Mouse (Mus musculus) frontal cortex, postnatal 10 days (tissue): ENCODE results near the gene Nup54.

Experiments
- DNase-seq, 2 experiments: peaks; one replicate each; pipeline ENCODE4 v3.0.0; 2022; ENCODE audit warnings: low spot score in 2 of 2, mixed read lengths in 1 of 2

Gene Nup54

DNA sequence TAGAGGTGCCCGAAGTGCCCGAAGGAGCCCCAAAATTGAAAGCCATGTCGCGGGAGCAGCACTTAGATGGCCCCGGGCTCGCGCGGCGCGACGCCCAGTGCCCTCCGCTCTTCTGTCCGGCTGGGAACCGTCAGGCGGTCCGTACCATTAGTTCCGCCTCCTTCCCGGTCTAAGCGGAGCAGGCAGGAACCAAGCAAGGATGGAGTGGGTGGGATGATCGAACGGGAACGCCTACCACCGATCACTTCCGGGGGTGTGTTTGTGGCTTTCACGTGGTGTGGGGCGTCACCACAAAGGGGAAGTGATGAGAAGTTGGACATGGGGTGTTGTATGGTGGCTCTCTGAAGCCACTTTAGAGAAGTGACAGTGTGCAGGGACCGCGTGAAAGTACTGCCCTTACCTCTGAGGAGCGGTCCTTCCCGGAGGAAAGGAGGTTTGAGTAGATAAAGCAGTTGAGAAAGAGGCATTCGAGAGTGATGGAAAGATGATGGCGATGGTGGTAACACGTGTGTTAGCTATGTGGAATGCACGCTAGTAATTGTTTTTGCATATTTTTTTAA, at the start of gene Nup54:
Gene Nup54 (minus strand): TSS at position 195 of the 560 bp plus-strand sequence.
- DNase-seq, result peak; percentile 96

DNA sequence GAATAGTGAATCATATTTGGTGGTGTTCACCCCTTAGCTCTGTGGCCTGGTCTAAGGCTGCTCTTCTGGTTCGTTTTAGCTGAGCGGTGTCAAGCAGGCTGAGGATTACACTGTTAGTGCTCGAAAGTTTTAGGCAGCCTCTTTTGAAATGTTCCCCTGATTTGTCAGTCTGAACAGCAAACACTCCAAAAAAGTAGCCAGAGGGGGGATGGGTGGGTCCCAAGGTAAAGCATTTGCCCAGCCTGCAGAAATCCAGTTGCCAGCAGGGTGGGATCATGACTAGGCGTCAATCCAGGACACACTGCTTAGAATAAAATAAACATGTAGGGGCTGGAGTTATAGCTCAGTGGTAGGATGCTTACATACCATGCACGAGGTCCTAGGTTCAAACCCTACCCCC, 37.8 kb upstream of the Nup54 start:
- DNase-seq, result no peak

DNA sequence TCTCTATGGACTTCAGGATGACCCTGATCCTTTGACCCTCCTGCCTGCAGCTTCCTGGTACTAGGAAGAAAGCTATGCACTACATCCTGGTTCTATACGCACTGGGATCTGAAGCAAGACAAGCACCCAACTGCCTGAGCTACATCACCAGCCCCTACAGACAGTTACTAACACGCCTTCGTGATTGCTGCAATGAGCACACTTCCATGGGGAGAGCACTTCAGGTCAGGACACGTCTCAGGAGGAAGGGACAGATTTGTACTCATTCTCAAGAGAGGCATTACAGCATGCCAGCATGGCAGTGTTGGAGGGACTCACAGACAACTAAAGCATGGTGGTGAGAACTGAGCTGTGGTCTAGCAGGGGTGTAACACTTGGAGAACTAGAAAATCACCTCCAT, 36.5 kb upstream of the Nup54 start:
- DNase-seq, result no peak

DNA sequence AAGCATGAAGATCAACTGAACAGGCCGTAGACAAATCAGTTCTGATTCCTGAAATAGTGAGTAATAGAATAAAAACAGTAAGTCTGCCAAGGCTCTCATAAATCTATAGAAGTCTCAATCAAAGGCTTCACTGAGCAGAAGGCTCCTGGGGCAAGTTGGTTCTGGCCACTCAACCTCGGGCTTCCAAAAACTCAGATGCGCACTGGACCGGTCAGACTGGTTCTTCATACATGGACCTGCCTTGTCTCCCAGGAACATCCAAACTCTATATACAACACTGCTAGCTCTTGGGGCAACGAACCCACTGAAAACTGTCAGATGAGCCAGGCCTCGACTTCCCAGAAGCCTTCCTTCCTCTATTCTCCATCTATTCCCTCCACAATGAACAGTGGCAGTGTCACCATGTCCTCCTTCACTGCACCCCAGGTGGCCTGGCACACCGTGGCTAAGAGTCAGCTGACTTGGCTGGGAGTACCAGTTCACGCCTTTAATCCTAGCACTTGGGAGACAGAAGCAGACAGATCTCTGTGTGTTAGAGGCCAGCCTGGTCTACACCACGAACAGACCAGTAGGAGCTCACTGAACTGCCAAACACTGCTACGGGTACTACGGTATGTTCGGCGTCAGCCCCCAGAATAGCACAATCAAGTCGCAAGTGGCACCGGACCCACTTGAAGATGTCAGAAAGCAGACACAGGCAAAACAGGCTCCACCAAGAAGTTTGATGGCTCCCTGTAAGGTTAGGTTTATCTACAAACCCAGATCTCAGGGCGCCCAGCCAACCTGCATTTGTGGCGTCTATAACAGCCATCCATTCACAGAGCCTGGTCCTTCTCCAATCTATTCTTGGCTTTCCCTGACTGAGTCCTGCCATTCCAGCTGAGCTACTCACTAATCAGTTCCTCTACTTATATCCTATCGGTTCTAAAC, 34.4 kb upstream of the Nup54 start:
- DNase-seq, result no peak

DNA sequence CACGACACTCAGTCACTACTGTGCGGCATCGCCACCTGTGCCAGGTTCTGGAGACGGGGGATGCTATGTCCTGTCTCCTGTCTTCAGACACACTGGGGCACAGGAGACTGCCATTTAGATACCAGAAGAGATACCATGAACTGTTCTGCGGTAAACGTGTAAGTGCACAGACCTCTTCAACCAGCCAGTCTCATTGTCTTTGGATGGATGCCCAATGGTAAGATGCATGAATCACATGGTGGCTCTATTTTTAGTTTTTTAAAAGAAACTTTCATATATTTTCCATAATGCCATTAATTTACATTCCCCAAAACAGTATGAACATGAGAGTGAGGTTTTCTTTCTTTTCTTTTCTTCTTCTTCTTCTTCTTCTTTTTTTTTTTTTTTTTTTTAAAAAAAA, 33.2 kb upstream of the Nup54 start:
- no peak for DNase-seq

DNA sequence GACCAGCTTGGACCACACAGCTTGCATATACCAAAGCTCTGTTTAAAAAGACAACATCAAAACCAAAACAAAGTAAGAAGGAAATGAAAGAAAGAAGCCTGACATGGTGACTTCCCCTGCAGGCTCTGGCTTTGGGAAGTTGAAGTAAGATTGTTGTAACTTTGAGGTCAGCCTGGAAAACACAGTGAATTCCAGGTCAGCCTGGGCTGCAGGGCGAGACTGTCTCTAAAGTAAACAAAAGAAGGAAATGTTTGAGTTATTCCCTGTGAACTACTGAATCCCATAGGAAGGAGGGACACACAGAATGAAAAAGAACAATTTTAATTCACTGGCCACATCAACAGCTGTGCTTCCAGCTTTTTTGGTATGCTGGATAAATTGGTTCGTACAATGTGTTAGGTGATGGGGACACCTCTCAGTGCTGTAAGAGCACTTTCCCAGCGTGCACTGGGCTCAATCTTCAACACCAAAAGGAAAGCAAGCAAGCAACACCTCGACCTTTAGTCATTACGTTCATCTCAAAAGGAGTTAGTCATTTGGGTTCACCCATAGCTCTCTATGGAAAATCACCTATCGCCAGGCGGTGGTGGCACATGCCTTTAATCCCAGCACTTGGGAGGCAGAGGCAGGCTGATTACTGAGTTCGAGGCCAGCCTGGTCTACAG, 32.2 kb upstream of the Nup54 start:
- DNase-seq, result no peak

DNA sequence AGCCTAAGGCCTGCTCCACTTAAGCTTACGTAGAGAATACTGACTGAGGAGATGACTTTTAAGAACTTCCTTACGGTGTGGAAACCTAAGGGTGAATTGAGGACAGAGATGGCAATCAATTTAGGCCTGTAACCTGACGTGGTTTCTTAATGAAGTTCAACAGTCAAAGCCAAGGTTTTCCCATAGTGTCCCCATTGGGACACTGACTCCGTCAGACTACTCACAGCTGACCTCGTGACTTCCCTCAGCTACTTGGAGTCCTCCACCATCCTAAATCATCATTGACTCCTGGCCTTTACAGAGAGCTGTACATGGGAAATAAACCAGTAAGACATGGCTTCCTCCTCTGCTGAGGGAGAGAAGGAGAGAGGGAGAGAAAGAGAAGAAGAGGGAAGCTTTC, 30.5 kb upstream of the Nup54 start:
- no peak for DNase-seq

DNA sequence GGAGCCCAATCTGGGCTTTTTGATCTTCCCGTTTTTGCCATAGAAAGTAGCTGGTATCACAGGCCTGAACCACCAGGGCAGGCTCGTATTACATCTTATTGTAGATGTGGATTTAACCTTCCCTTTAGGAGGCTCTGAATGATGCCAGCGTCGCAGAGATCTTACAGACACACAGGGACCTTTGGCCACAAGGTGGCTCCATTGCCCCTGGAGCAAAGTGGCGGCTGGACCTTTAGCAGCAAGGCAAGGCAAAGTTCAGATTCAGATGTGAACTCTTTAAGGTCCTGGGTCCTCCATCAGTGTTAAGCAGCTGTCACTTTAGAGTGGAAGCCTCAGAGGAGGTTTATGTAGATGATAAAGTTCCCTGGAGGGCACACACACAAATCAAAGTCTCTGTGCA, 26.3 kb upstream of the Nup54 start:
- peak in 1 of 2 experiments; percentile 41 for DNase-seq

DNA sequence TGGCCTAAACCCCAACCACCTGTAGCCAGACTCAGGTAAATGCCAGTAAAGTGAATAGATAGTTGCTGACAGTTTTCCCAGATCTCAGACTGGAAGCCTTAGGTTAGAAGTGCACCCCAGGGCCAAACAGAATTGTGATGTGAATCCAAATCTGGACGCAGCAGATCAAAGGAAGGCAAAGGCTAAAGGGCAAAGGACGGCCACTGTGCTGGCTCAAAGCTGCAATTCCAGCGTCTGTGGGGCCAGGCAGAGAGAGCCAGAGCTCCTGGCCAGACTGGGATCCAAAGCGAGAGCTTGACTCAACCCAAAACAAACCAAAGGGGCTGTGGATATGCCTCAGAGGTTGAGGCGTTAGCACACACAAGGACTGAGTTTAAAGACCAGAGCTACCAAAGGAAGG, 23.7 kb upstream of the Nup54 start:
- no peak for DNase-seq

DNA sequence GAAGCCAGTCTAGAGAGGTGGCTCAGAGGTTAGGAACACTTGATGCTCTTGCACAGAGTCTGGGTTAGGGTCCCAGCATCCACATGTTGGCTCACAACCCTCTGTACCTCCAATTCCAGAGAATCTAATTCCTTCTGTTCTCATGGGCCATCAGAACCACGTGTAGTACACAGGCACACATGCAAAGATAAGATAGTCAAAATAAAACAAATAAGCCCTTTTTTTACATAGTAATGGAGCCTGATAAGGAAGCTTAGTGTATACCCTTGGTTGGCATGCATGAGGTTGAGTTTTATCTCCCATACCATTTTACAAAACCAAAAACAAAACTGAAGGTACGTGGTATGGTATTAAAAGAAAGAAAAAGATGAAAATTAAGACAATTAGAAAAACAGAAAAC, 22.4 kb upstream of the Nup54 start:
- DNase-seq, result no peak

DNA sequence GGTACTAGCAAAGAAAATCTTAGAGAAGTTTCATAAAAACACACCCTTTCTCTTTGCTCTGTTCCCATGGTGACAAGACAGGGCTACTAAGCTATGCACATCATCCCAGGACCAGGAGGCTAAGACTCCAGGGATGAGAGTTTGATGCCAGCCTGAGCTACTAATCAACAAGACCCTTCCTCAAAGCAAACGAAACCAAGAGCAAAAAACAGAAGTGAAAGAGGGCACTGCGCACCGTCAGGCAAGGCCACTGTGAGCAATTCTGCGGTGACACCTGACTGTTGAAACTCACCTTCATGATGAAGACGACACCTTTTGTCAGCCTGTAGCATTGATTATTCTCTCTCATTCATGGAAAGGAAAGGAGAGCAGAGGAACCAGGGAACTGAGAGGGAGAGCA, 17.9 kb upstream of the Nup54 start:
- no peak for DNase-seq

DNA sequence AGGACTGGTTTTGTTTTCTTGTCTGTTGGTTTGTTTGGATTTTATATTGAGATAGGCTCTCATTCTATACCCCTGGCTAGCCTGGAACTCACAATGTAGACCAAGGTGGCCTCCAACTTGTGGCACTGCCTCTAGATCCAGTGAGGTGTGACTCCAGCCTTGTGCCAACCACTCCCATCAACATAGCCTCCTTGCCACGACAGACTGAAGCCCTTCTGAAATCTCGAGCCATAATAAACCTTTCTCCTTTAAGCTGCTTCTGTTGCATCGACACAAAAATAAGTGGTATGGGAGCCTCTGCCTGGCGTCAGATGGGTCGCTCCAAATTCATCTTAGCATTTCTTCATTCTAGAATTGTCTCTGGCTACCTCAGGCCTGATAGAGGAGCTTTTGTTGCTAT, 11.7 kb upstream of the Nup54 start:
- no peak for DNase-seq

DNA sequence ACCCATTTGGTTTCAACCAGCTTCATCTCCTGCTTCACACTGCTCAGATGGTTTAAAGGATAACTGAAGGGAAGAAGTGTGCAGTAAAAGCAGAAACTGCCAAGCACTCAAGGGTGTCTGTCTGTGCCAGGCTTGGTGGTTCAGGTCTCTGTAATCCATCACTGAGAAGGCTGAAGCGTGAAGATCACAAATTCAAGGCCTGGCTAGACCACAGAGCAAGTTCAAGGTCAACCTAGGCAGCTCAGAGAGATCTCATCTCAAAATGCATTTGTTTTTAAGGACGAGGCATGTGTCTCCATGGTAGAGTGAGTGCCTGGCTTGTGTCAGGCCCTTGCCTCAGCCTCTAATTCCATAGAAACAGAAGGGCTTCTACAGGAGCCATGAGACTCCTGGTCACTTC, 10.0 kb upstream of the Nup54 start:
- DNase-seq, result no peak

DNA sequence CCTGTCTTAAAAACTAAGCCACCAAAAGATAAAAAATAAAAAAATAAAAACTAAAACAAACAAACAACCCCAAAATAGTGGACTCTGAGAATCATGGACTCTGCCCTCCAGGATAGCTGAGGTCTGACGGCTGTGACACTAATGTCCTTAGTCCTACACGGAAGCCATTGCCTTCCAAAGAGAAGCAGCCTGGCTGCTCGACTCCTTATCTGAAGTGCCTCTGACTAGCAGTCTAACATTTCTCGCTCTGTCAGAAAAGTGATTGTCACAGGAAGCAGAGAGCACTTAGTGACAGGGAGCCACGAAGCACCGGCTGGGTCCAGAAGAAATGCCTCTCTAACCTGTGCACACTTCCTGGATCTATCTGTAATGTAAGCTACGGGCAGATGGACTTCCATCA, 7.9 kb upstream of the Nup54 start:
- DNase-seq, result no peak

DNA sequence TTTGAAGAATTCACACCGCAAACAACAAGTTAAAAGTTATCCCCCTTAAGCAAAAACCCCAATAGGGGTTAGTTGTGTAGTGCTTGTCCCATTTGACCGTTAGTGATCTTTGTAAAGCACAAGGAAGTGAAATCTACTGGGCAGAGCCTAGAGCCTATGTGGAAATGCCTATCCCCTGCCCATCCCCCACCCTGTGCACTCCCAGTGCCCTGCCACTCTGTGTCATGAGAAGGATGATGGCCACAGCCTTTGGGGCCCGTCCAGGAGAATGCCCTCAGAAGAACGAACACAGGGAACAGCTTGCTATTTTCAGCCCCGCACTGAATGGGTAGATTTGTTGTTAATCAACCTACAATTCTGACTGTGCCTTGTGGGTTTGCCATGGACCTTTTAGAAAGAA, 6.5 kb upstream of the Nup54 start:
- no peak for DNase-seq

DNA sequence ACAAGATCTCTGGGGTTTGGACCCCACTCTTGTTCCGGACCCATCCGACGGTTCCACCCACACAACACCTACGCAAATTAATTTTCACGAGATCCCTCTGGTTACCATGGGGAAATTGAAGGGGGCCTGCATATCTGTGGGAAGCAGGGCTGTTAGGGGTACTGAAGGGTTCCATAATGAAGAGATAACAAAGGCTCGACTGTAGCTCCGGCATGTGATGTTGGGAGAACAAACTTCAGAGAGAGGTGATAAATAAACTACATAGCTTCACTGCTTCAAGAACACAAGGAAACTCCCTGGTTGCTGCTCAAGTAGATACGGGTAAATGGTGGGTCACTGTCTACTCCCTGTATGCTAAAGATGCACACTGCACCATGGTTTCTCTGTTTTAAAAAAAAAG, 3.5 kb upstream of the Nup54 start:
- DNase-seq, result no peak

DNA sequence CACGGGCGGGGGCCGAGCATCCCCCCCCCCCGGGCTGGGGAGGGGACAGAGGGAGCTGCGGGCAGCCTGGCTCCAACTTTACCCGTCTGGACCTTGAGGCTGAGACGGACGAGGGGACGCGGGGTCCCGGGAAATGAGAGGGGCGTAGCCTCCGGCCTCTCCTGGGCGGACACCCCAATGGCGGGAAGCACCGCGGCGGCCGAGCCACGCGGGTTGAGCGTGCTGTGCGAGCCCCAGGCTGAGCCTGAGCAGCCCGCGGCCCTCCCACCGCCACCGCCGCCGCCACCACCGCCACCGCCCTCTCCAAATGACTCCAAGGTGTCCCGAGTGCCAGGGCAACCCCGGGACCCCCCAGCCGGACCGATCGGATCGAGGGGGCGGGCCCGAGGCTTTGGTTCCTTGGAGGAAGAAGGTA, 441 bp downstream of the Nup54 start:
- no peak for DNase-seq

DNA sequence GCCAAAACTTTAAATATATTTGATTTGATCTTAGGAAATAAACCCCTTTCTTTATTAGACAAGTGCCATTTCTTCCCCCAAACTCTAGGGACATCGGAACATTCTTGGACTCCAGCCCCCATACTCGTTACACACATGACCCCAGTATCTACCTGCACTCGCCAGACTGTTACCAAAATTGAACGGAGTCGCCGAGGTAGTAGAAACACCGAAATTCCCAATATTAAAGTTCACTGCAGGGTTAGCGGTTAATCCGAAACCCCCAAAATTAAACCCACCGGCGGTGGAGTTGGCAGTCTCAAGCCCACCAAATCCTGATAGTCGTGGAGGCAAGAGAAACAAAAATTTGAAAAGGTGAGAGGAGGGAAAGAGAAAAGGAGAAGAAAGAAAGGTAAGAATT, 949 bp downstream of the Nup54 start:
- DNase-seq, result no peak

DNA sequence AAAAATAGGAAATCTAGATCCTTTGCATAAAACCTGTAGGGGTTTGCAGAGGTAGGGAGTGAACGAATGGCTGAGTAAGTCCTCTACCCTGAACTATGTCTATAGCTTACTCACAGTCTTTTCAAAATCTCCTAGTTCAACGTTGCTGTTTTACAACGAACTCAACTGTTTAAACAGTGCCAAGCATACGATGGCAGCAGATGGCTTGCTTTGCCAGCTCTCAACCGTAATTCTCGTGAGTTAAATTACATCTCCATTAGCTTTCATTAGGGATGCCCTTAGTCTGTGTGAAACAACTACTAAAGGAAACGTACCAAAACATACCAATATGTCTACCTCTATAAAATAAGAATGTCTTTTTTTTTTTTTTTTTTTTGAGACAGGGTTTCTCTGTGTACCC, 3.4 kb downstream of the Nup54 start:
- DNase-seq, result no peak

DNA sequence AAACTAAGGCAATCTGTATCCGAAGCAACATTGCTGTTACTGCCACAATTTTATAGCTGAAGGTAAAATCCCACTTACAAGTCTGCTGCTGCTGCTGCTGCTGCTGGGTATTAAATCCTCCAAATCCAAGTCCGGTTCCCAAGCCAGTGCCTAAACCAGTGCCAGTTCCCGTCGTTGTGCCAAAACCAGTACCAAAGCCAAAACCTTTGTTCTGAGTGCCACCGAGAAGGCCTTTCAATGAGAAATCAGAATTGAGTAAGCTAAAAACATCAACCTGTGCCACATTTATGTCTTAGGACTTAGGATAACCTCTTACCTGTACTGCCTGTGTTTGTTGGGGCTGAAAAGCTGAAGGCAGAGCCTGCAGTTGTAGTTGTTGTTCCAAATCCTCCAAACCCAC, 4.3 kb downstream of the Nup54 start:
- no peak for DNase-seq

DNA sequence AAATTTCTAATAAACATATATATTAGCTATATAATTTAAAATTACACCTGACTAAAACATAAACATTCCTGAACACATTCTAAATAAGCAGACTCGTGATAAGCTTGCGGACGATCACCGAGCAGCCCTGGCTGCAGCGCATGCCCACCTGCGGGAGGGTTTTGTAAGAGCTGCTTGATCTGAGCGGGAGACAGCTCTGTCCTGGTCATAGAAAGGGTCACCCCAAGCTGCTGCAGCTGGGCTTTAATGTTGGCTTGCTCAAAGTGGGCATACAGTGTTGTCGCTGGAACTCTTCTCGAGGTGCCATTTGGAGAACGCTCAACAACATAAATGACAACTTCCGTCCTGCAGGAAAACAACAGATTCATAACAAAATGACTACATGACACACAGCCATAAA, 10.9 kb downstream of the Nup54 start:
- no peak for DNase-seq

DNA sequence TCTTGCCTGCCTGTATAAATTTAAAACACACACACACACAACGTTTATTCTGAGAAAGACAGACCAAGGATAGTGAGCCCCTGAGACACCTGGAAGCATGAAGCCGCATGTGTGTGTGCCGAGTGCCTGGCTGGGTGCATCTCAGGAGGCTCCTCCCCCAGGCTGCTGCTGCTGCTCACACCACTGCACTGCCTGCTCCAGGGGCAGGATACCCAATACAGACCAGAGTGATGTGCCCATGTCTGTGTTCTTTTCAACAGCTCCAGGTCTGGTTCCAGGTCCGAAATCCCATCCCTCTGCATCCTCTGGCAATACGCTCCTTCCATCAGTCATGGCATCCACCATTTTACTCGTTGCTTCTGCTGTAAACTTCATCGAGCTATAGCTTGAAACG, 21.0 kb downstream of the Nup54 start:
- no peak for DNase-seq
